Mouse (Mus musculus): ENCODE measurements around the gene Sele. TPM values are rescaled to one million over a fixed set of nuclear protein-coding genes. Genes with fewer than 3 reads are reported as not detected.
"Not testable (repeated sequence)": the region's sequence is repeated elsewhere in the genome, so short reads cannot be mapped to it uniquely, and the experiment has no call there.

Gene Sele
- total RNA-seq (2015; ENCODE audit: low replicate concordance) (0.84 TPM in 1 of 2 replicates, not detected in the other), total RNA-seq (2017; ENCODE audit: low replicate concordance) (not detected in 2 replicates)

- no peak for ATAC-seq (replicated peaks; ENCODE audit: low FRiP score, poor library complexity, severe bottlenecking)
Measured at GRCm38 (mm10) chr1:164047934-164048333, at the start of gene Sele. Gene Sele (plus strand): TSS chr1:164048234.

GRCm38 (mm10) chr1:164001831-164002452 lies 46.1 kb upstream of the Sele start:
- ATAC-seq (replicated peaks; ENCODE audit: low FRiP score, poor library complexity, severe bottlenecking) = no peak

GRCm38 (mm10) chr1:164004311-164004710 lies 43.7 kb upstream of the Sele start:
- no peak for ATAC-seq (replicated peaks; ENCODE audit: low FRiP score, poor library complexity, severe bottlenecking)

- ATAC-seq (replicated peaks; ENCODE audit: low FRiP score, poor library complexity, severe bottlenecking) = no peak
Measured at GRCm38 (mm10) chr1:164009235-164009634, 38.8 kb upstream of the Sele start.

- ATAC-seq (replicated peaks; ENCODE audit: low FRiP score, poor library complexity, severe bottlenecking) = no peak
Measured at GRCm38 (mm10) chr1:164014616-164015015, 33.4 kb upstream of the Sele start.

GRCm38 (mm10) chr1:164018221-164018896 lies 29.7 kb upstream of the Sele start:
- no peak for ATAC-seq (replicated peaks; ENCODE audit: low FRiP score, poor library complexity, severe bottlenecking)

GRCm38 (mm10) chr1:164019789-164020188 lies 28.2 kb upstream of the Sele start:
- ATAC-seq (replicated peaks; ENCODE audit: low FRiP score, poor library complexity, severe bottlenecking) = no peak

GRCm38 (mm10) chr1:164020746-164021145 lies 27.3 kb upstream of the Sele start:
- ATAC-seq (replicated peaks; ENCODE audit: low FRiP score, poor library complexity, severe bottlenecking) = not testable (repeated sequence)

GRCm38 (mm10) chr1:164022106-164022505 lies 25.9 kb upstream of the Sele start:
- not testable (repeated sequence) for ATAC-seq (replicated peaks; ENCODE audit: low FRiP score, poor library complexity, severe bottlenecking)

- ATAC-seq (replicated peaks; ENCODE audit: low FRiP score, poor library complexity, severe bottlenecking) = no peak
Measured at GRCm38 (mm10) chr1:164025685-164026084, 22.3 kb upstream of the Sele start.

GRCm38 (mm10) chr1:164027416-164027815 lies 20.6 kb upstream of the Sele start:
- no peak for ATAC-seq (replicated peaks; ENCODE audit: low FRiP score, poor library complexity, severe bottlenecking)

GRCm38 (mm10) chr1:164040385-164041135 lies 7.5 kb upstream of the Sele start:
- ATAC-seq (replicated peaks; ENCODE audit: low FRiP score, poor library complexity, severe bottlenecking) = no peak

- ATAC-seq (replicated peaks; ENCODE audit: low FRiP score, poor library complexity, severe bottlenecking) = no peak
Measured at GRCm38 (mm10) chr1:164043549-164043948, 4.5 kb upstream of the Sele start.

- no peak for ATAC-seq (replicated peaks; ENCODE audit: low FRiP score, poor library complexity, severe bottlenecking)
Measured at GRCm38 (mm10) chr1:164053561-164053960, 5.5 kb downstream of the Sele start.

GRCm38 (mm10) chr1:164054800-164055199 lies 6.8 kb downstream of the Sele start:
- no peak for ATAC-seq (replicated peaks; ENCODE audit: low FRiP score, poor library complexity, severe bottlenecking)

- ATAC-seq (replicated peaks; ENCODE audit: low FRiP score, poor library complexity, severe bottlenecking) = no peak
Measured at GRCm38 (mm10) chr1:164060071-164060470, 12.0 kb downstream of the Sele start.

GRCm38 (mm10) chr1:164061278-164061677 lies 13.2 kb downstream of the Sele start:
- no peak for ATAC-seq (replicated peaks; ENCODE audit: low FRiP score, poor library complexity, severe bottlenecking)

GRCm38 (mm10) chr1:164061925-164062324 lies 13.9 kb downstream of the Sele start, which contains the start of gene Sell:
Gene Sell (plus strand): TSS chr1:164061982.
- ATAC-seq (replicated peaks; ENCODE audit: low FRiP score, poor library complexity, severe bottlenecking) = no peak

- no peak for ATAC-seq (replicated peaks; ENCODE audit: low FRiP score, poor library complexity, severe bottlenecking)
Measured at GRCm38 (mm10) chr1:164062856-164063255, 14.8 kb downstream of the Sele start.

GRCm38 (mm10) chr1:164063745-164064144 lies 15.7 kb downstream of the Sele start:
- ATAC-seq (replicated peaks; ENCODE audit: low FRiP score, poor library complexity, severe bottlenecking) = no peak

- ATAC-seq (replicated peaks; ENCODE audit: low FRiP score, poor library complexity, severe bottlenecking) = no peak
Measured at GRCm38 (mm10) chr1:164069261-164069660, 21.2 kb downstream of the Sele start.
